Mouse (Mus musculus) stomach, postnatal 0 days (tissue): ENCODE measurements around the gene Atp1a2.

Experiments
- CTCF ChIP-seq: IDR thresholded peaks from 2 replicates; pipeline ENCODE4 v1.5.1; 2016; ENCODE audit warnings: antibody characterized with exemption, low read depth, mild to moderate bottlenecking, moderate library complexity
- EP300 ChIP-seq: optimal IDR thresholded peaks from 2 replicates; pipeline ENCODE3; 2016; ENCODE audit warnings: antibody characterized with exemption

- peak; percentile 96 for TF ChIP-seq CTCF
- no peak for TF ChIP-seq EP300
These were observed 26.9 kb upstream of the Atp1a2 start for GRCm38 (mm10) chr1:172324725-172325124.
